Mouse (Mus musculus) stomach, embryonic 14.5 days (tissue): Measurements from ENCODE around the gene Cnst. TPM values are rescaled to one million over a fixed set of nuclear protein-coding genes. Genes with fewer than 3 reads are reported as not detected.

Experiments
- ATAC-seq: fragments of 200-750 bp; cut with Nextera tagmentation; 2 replicates; pipeline ENCODE4 v1.8.0; 2017; ENCODE audit warnings: low read depth, moderate TSS enrichment; ENCODE audit not compliant: insufficient number of reproducible peaks, insufficient read depth, low FRiP score
- H3K27ac ChIP-seq: fragments of 300-500 bp; sonication (generic); 2 replicates; pipeline ENCODE4 v1.5.1; 2014; ENCODE audit warnings: mild to moderate bottlenecking, low read length, moderate library complexity, mixed read lengths
- H3K27me3 ChIP-seq: fragments of 300-500 bp; sonication (generic); 2 replicates; pipeline ENCODE4 v1.6.1; 2014; ENCODE audit warnings: low read length, control low read depth, mixed read lengths; ENCODE audit not compliant: control insufficient read depth, insufficient read depth
- H3K36me3 ChIP-seq: fragments of 300-500 bp; sonication (generic); 2 replicates; pipeline ENCODE4 v1.6.1; 2014; ENCODE audit warnings: mild to moderate bottlenecking, control low read depth, low read length, moderate library complexity, mixed read lengths; ENCODE audit not compliant: control insufficient read depth, insufficient read depth
- H3K4me1 ChIP-seq: fragments of 300-500 bp; sonication (generic); 2 replicates; pipeline ENCODE4 v1.6.1; 2014; ENCODE audit warnings: low read length, control low read depth, mixed read lengths; ENCODE audit not compliant: control insufficient read depth, insufficient read depth
- H3K4me2 ChIP-seq: fragments of 300-500 bp; sonication (generic); replicated peaks from 2 replicates; pipeline ENCODE4 v1.6.1; 2014; ENCODE audit warnings: low read depth, low read length, control low read depth
- H3K4me3 ChIP-seq: fragments of 300-500 bp; sonication (generic); 2 replicates; pipeline ENCODE4 v1.5.1; 2014; ENCODE audit warnings: low read depth, low read length, control low read depth
- H3K9ac ChIP-seq: fragments of 300-500 bp; sonication (generic); replicated peaks from 2 replicates; pipeline ENCODE4 v1.6.1; 2014; ENCODE audit warnings: low read depth, mild to moderate bottlenecking, control low read depth, low read length, moderate library complexity, mixed read lengths
- H3K9me3 ChIP-seq: fragments of 300-500 bp; sonication (generic); 2 replicates; pipeline ENCODE4 v1.6.1; 2016; ENCODE audit warnings: low read depth, low read length, control low read depth; ENCODE audit not compliant: control insufficient read depth
- WGBS: fragments of 180-500 bp; shearing (Covaris S2); extraction: QIAGEN DNeasy Blood & Tissue Kit; methylation state at CpG from one replicate; pipeline ENCODE4 v1.1.7; 2014; 5-methylcytosine and 5-hydroxymethylcytosine counted together
- polyA plus RNA-seq: library from polyadenylated mRNA; unstranded; fragments of >200 nt; fragmentation: Nextera tagmentation; extraction: Ambion mirVana; gene quantifications from 2 replicates; pipeline ENCODE4 v1.2.1, GENCODE M21; 2014

The Cnst gene
- polyA plus RNA-seq, 1 experiment from 2014 or later = 15.7 TPM

DNA sequence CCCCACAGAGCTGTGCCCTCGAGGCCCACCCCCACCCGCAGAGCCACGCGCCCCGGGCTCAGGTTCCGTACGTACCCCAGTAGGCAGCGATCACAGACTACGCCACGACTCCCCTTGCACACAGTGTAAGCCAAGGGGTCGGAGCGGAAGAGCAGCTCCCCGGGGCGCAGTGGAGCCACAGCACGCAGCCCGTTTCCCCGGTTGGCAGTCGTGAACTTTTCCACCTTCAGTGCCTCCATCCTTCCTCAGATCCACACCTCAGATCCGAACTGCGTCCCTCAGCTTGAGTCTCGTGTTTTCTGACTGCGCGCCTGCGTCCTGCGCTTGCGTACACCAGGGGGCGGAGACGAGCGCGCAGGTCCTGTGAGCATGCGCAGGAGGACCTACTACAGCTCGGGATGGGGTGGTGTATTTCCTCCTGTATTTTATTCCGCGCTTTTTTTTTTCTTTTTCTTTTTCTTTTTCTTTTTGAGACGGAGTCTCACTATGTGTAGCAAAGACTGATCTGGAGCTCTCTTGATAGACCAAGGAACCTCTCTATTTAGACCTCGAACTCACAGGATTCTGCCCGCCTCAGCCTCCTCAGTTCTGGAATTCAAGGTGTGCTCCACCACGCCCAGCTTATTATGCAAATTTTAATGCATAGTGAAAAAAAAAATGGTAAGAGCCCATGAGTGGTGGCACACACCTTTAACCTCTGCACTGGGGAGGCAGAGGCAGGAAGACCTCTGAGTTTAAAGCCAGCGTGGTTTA lies 28.3 kb upstream of the Cnst start, which contains the start of gene Smyd3:
Gene Smyd3, minus strand, starts transcription at position 329 of the 753 bp plus-strand sequence.
- peak within 1 kb of the TSS; percentile 83 for H3K4me2 ChIP-seq
- 7% methylated on average over 39 of the region's 39 CpGs for whole genome bisulfite sequencing
- peak within 1 kb of the TSS; percentile 76 for H3K9ac ChIP-seq
- H3K36me3 ChIP-seq = no peaks in the 10 kb centered on the region
- 0 out of 2 replicates have a peak, but pooled peaks cover 4% of the 10 kb centered on the region for H3K4me1 ChIP-seq
- ATAC-seq = peak; percentile 89
- no peaks in the 10 kb centered on the region for H3K27me3 ChIP-seq
- H3K9me3 ChIP-seq = no peaks in the 10 kb centered on the region
- H3K27ac ChIP-seq = peak within 1 kb of the TSS; percentile 28; the same call in 1 of the 2 replicates
- H3K4me3 ChIP-seq = peak within 1 kb of the TSS; percentile 69

GRCm38 (mm10) chr1:179519901-179520300 lies 26.3 kb upstream of the Cnst start:
- 86% methylated on average over 3 of the region's 3 CpGs for WGBS
- Histone ChIP-seq H3K27ac (no peak overlapping the region), H3K4me1 (0 out of 2 replicates have a peak, but pooled peaks cover 4% of the 10 kb centered on the region)

GRCm38 (mm10) chr1:179539054-179539453 lies 7.1 kb upstream of the Cnst start:
- H3K36me3 ChIP-seq = peaks cover 16% of the 10 kb centered on the region; the same call in 1 of the 2 replicates
- no peak overlapping the region for H3K4me3 ChIP-seq
- ATAC-seq = no peak
- H3K4me2 ChIP-seq = no peak overlapping the region
- H3K4me1 ChIP-seq = no peaks in the 10 kb centered on the region
- no peaks in the 10 kb centered on the region for H3K9me3 ChIP-seq
- WGBS = 92% methylated on average over 3 of the region's 3 CpGs
- no peak overlapping the region for H3K27ac ChIP-seq
- no peaks in the 10 kb centered on the region for H3K27me3 ChIP-seq
- H3K9ac ChIP-seq = no peak overlapping the region

More at GRCm38 (mm10) chr1:179519901-179520300, 26.3 kb upstream of the Cnst start:
- no peaks in the 10 kb centered on the region for H3K27me3 ChIP-seq
- no peak for ATAC-seq
- no peak overlapping the region for H3K9ac ChIP-seq
- H3K4me3 ChIP-seq = no peak overlapping the region
- no peaks in the 10 kb centered on the region for H3K9me3 ChIP-seq
- no peaks in the 10 kb centered on the region for H3K36me3 ChIP-seq
- no peak overlapping the region for H3K4me2 ChIP-seq

DNA sequence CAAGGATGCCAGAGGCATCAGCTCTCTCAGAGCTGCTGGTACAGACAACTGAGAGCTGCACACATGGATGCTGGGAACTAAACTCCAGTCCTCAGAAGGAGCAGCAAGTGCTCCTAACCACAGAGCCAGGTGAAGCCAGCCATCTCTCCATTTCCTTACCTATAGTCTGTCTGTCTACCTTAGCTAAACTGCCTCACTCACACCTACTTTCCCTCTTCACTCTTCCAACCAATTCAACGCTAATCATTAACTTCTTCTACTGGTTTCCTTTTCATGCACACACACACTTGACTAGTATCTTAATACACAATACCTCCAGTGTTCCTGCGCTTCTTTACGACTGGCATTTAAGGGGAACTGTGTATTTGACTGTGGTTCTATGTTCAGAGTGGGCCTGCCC lies 6.3 kb upstream of the Cnst start:
- H3K27me3 ChIP-seq = no peaks in the 10 kb centered on the region
- WGBS = 80% methylated on average over 3 of the region's 3 CpGs
- H3K9me3 ChIP-seq = no peaks in the 10 kb centered on the region
- peaks cover 16% of the 10 kb centered on the region; the same call in 1 of the 2 replicates for H3K36me3 ChIP-seq
- no peak overlapping the region for H3K4me2 ChIP-seq
- H3K9ac ChIP-seq = no peak overlapping the region
- no peak overlapping the region for H3K27ac ChIP-seq
- ATAC-seq = no peak
- H3K4me1 ChIP-seq = 0 out of 2 replicates have a peak, but pooled peaks cover 1% of the 10 kb centered on the region
- H3K4me3 ChIP-seq = no peak overlapping the region

- Histone ChIP-seq H3K9ac (no peak overlapping the region), H3K4me3 (no peak overlapping the region), H3K4me2 (no peak overlapping the region), H3K4me1 (peaks cover 6% of the 10 kb centered on the region; the same call in 1 of the 2 replicates), H3K27ac (no peak overlapping the region), H3K36me3 (peaks cover 16% of the 10 kb centered on the region; the same call in 1 of the 2 replicates), H3K9me3 (no peaks in the 10 kb centered on the region), H3K27me3 (no peaks in the 10 kb centered on the region)
- 64% methylated on average over 3 of the region's 3 CpGs for WGBS
- ATAC-seq = no peak
Measured at GRCm38 (mm10) chr1:179541502-179541901, 4.7 kb upstream of the Cnst start.

- Histone ChIP-seq H3K4me3 (peak overlapping the region; percentile 58), H3K9me3 (no peaks in the 10 kb centered on the region), H3K36me3 (peaks cover 3% of the 10 kb centered on the region; the same call in 1 of the 2 replicates), H3K9ac (peak overlapping the region; percentile 49), H3K27me3 (no peaks in the 10 kb centered on the region), H3K4me2 (peak overlapping the region; percentile 40), H3K27ac (peak overlapping the region; percentile 88), H3K4me1 (peaks cover 18% of the 10 kb centered on the region)
- ATAC-seq = peak; percentile 81
- WGBS = under 1% methylated on average over 44 of the region's 44 CpGs
Measured at GRCm38 (mm10) chr1:179546551-179546917, 364 bp downstream of the Cnst start.

DNA sequence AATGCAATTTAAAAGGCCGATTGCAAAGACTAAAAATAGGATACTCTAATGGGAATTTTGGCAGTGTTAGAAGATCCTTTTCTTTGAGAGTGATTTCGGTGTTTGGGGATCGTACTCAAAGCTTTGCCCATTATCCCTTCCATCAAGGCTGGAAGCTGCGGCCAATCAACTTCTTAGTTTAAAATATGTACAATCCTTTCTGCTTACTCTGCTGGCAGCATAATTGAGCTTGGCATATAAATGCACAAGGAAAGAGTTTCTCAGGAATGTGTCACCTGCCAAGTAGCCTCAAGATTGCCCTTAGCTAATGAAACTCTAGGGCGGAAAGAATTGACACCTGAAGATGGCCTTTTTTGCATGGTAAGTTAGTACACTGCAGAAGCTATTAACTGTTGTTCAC lies 1.0 kb downstream of the Cnst start:
- H3K4me3 ChIP-seq = peak overlapping the region; percentile 58
- peak overlapping the region; percentile 49 for H3K9ac ChIP-seq
- ATAC-seq = no peak
- 9% methylated on average over 5 of the region's 5 CpGs for WGBS
- no peaks in the 10 kb centered on the region for H3K27me3 ChIP-seq
- no peaks in the 10 kb centered on the region for H3K9me3 ChIP-seq
- H3K27ac ChIP-seq = no peak overlapping the region
- H3K36me3 ChIP-seq = 0 out of 2 replicates have a peak, but pooled peaks cover 3% of the 10 kb centered on the region
- H3K4me2 ChIP-seq = peak overlapping the region; percentile 40
- peaks cover 18% of the 10 kb centered on the region for H3K4me1 ChIP-seq

DNA sequence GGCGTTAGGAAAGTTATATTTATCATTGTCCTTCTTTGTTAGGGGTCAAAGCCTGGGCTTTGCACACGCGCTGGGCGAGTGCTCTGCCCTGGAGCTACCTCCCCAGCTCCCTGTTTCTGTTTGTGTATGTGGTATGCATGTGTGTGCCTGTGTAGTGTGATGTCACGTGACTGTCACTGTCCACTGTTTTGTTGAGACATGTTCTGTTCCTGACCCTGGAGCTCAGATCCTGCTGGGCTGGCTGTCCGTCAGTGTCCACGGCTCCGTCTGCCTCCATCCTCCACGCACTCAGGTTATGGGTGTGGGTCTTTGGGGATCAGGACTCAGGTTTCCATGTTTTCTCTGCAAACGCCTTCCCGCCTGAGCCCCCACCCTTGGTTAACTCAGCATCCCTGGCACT lies 2.0 kb downstream of the Cnst start:
- H3K36me3 ChIP-seq = 0 out of 2 replicates have a peak, but pooled peaks cover under 1% of the 10 kb centered on the region
- H3K9me3 ChIP-seq = no peaks in the 10 kb centered on the region
- H3K4me1 ChIP-seq = peaks cover 18% of the 10 kb centered on the region
- H3K27ac ChIP-seq = no peak overlapping the region
- H3K27me3 ChIP-seq = no peaks in the 10 kb centered on the region
- H3K4me3 ChIP-seq = no peak overlapping the region
- no peak overlapping the region for H3K9ac ChIP-seq
- no peak for ATAC-seq
- H3K4me2 ChIP-seq = 0 out of 2 replicates have a peak overlapping the region, but pooled peaks have one; percentile 2
- 57% methylated on average over 11 of the region's 11 CpGs for WGBS
